Mouse (Mus musculus) urinary bladder, postnatal 14 days (tissue): ENCODE data around the gene Crlf1.
A peak's percentile ranks its signal among the peaks of the same experiment; 100 is the strongest.

Experiments used
- DNase-seq: peaks from one replicate; pipeline ENCODE4 v3.0.0; 2021; ENCODE audit warnings: low spot score

Crlf1 gene

GRCm38 (mm10) chr8:70522592-70523403 is 29.8 kb downstream of the Crlf1 start:
- DNase-seq: peak; percentile 96

DNA sequence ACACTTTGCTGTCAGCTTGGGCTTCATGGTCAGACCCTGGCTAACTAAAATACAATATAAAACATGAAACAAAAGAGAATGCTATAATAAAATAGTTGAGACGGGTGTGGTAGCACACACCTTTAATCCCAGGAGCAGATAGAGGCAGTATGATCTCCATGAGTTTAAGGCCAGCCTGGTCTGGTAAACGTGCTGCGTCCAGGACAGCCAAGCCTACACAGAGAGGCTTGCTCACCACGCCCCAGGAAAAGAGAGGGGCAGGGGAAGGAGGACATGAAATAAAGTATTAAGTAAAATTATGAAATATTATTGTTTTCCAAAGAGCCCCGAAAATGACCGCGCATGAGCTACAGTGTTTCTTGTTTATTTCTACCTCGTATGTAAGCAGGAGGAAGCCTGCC is 34.2 kb downstream of the Crlf1 start:
- no peak for DNase-seq

DNA sequence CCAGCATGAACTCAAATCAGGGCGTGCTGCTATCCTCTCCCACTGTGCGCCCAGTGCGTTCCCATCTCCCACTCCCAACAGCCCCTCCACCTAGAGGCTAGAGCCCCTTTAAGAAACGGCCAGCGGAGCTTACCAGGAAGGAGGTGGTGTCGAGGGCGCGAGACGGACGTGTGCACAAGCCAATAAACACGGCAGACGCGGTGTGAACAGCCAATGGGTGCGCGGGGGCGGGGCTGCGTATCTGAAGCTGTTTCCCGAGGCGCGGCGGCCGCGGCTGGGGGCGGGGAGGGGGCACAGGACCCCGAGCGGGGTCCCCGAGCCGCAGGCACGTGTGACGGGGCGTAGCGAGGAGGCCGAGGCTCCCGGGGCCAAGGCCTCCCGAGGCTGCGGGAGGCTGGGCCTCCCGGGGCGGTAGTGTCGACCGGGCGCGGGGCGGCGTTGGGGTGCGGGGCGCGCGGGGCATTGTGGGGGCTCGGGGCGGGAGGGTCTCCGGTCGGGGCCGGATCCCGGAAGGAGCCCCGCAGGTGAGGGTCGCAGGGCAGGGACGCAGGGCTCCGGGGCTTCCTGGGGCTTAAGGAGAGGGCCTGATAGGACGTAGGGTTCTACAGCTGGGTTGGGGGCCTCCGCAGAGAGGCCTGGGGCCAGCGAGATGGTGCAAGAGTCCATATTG is 34.7 kb downstream of the Crlf1 start, which contains the start of the genes Fkbp8 and Kxd1:
Gene Fkbp8, plus strand, starts transcription at position 213 of the 670 bp plus-strand sequence.
Gene Kxd1, minus strand, starts transcription at position 445 of the 670 bp plus-strand sequence.
- DNase-seq: peak; percentile 97

DNA sequence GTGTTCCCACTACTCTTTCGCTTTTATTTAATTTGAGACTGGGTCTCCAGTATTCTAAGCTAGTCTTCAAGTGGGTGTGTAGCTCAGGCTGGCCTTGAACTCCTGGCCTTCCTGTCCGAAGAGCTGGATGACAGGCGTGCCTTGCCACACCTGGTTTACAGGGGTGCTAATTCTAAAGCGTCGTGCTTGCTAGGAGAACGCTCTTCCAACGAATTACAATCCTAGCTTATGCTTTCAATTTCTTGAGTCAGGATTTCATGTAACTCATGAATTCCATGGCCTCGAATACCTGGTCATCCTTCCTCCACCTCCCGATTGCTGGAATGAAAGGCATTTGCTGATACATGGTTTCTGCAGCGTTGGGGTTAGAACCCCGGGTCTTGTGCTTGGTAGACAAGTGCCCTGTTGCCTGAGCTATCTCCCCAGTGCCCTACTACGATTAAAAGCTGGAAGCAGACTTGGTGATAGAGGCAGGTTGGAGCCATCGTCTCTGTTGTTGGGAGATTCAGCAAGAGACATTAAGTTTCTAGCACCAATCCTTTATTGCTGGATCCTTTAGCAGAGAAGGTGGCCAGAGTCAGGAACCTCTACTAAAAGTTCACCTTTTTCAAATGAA is 35.3 kb downstream of the Crlf1 start:
- DNase-seq: no peak

GRCm38 (mm10) chr8:70529299-70529698 is 36.3 kb downstream of the Crlf1 start:
- no peak for DNase-seq

DNA sequence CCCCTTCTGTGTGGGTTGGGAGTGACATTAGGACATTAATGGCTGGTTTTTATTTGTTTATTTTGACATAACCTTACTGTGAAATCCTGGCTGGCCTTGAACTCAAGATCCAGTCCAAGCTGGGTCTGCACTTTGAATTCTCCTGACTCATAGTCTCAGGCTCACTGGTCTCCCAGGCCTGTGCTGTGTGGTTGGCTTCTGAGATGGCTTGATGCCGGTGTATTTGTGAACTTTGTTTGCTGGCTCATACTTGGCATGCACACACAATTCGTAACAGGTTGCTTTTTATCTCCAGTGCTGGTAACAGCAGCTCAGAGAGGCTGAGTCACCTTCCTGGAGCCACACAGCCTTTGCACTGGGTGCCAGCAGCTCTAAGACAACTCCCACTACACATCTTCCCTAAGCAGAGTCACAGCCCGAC is 36.8 kb downstream of the Crlf1 start:
- no peak for DNase-seq

DNA sequence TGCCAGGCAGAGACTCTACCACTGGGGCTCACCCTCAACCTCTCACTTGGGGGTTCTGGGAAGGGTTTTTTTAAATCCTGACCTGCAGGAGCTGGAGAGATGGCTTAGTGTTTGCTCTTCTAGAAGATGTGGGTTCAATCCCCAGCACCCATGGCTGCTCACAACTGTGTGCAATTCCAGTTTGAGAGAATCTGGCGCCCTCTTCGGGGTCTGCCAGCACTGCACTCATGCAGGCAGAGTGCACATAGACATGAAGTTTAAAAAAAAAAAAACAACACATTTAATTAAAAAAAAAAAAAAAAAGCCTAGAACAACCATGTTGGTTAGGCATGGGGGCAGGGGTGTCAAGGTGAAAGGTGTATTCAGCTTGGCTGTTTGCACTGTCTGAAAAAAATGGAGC is 37.4 kb downstream of the Crlf1 start:
- no peak for DNase-seq

- no peak for DNase-seq
These were observed 41.3 kb downstream of the Crlf1 start for GRCm38 (mm10) chr8:70534281-70534680.

GRCm38 (mm10) chr8:70535221-70535620 is 42.3 kb downstream of the Crlf1 start:
- no peak for DNase-seq

- DNase-seq: no peak
These were observed 42.7 kb downstream of the Crlf1 start for GRCm38 (mm10) chr8:70535701-70536100.

GRCm38 (mm10) chr8:70538024-70538579 is 45.1 kb downstream of the Crlf1 start:
- DNase-seq: peak; percentile 76

DNA sequence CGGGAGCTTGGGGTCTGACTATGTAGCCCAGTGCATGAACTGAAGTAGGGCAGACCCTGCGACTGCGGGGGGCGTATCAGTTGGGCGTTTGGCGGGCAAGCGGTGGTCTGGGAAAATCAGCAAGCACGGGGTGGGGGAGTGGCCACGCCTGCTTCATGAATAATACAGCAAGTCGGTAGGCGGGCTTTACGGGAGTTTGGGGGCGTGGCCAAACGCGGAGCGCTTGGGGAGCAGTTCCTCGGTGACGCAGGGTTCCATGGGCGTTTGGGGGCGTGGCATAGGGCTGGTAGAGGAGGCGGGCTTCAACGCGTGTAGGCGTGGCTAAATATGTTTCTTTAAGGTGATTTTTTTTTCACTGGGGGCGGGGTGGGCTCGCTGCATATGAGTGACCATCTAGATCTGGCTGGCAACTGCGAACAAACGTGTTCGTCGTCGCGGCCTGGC is 45.7 kb downstream of the Crlf1 start:
- DNase-seq: peak; percentile 100

GRCm38 (mm10) chr8:70539077-70539813 is 46.3 kb downstream of the Crlf1 start, which contains the start of gene Ell:
Gene Ell (plus strand): TSS chr8:70539457.
- DNase-seq: peak; percentile 100

- no peak for DNase-seq
These were observed 47.1 kb downstream of the Crlf1 start for GRCm38 (mm10) chr8:70540013-70540506.

- peak; percentile 46 for DNase-seq
These were observed 47.6 kb downstream of the Crlf1 start for GRCm38 (mm10) chr8:70540507-70541071.

DNA sequence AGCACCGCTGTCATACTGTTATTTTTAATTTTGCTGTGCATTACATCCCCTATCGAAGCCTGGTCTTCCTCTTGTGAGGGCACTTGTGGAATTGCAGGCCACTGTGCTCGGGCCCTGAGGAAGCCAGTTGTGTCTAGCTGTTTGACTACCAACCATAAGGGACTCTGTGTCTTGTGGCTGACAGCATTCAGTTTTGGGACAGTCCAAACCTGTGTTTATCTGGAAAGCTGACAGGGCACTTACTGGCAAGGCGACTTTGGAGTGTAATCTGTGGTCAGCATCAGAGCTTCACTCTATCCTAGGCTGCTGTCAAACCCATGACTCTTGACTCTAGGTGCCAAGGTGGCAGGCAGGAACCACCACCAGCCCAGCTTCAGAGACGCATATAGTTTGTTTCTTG is 48.1 kb downstream of the Crlf1 start:
- no peak for DNase-seq

- DNase-seq: peak; percentile 67
These were observed 51.3 kb downstream of the Crlf1 start for GRCm38 (mm10) chr8:70544200-70544687.

DNA sequence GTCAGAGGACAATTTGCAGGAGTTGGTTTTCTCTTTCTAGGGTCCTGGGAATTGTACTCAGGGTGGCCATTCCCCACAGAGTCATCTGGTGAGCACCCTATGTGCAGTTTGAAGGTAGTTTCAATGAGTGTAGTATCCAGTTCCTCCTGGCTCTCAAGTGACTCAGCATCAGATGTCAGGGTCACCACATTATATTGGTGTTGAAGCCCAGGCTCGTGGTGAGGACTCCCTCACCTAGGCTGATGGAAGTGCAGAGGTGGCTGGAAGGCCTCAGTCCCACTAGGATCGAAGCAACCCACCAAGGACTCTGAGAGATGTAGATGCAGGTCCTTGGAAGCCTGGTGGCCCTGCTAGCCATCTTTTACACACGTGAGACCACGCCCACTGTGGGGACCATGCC is 53.5 kb downstream of the Crlf1 start:
- no peak for DNase-seq

- no peak for DNase-seq
These were observed 54.8 kb downstream of the Crlf1 start for GRCm38 (mm10) chr8:70547762-70548161.

DNA sequence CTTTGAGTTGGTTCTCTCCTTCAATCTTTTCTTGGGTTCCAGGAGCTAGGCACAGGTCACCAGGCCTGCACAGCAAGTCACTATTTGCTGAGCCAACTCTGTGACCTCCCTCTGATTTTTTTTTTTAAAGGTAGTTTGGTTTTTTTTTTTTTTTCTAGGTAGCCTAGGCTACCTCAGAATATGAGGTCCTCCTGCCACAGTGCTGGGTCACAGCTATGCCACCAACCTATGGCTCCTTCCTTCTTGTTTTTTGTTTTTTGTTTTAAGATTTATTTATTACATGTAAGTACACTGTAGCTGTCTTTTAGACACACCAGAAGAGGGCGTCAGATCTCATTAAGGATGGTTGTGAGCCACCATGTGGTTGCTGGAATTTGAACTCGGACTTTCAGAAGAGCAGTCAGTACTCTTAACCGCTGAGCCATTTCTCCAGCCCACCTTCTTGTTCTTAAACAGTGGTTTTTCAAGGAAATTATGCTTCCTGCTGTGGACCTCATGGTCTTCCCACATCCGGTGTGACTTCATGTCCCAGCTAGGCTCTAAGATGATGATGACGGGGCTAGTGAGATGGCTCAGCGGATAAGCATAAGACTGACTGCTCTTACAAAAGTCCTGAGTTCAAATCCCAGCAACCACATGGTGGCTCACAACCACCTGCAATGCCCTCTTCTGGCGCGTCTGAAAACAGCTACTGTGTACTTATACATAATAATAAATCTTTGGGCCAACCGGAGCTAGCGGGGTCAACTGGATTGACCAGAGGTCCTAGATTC is 56.6 kb downstream of the Crlf1 start:
- no peak for DNase-seq
